Mouse (Mus musculus): ENCODE measurements at regions not wholly inside any gene's neighbourhood (a gene's known extent, or its start where the extent isn't known, plus 50 kb on each side); places are given as distances from the start of the nearest gene placed in this dataset.
"Not testable (repeated sequence)": the region's sequence is repeated elsewhere in the genome, so short reads cannot be mapped to it uniquely, and the experiment has no call there.

GRCm38 (mm10) chr19:18033599-18033998 is 196.2 kb upstream of the Pcsk5 start:
- no peak for DNase-seq (ENCODE audit: low spot score in 2 of 2)

GRCm38 (mm10) chr19:18025877-18026276 is 188.4 kb upstream of the Pcsk5 start:
- DNase-seq (ENCODE audit: low spot score in 2 of 2): no peak

GRCm38 (mm10) chr19:18020351-18020750 is 182.9 kb upstream of the Pcsk5 start:
- DNase-seq (ENCODE audit: low spot score in 2 of 2): no peak

- DNase-seq (ENCODE audit: low spot score in 2 of 2): no peak
These were observed 177.9 kb upstream of the Pcsk5 start for GRCm38 (mm10) chr19:18015371-18015770.

GRCm38 (mm10) chr19:18012029-18012428 is 174.6 kb upstream of the Pcsk5 start:
- DNase-seq (ENCODE audit: low spot score in 2 of 2): no peak

- DNase-seq (ENCODE audit: low spot score in 2 of 2): no peak
These were observed 160.1 kb upstream of the Pcsk5 start for GRCm38 (mm10) chr19:17997561-17997960.

- no peak for DNase-seq (ENCODE audit: low spot score in 2 of 2)
These were observed 146.0 kb upstream of the Pcsk5 start for GRCm38 (mm10) chr19:17983416-17983815.

GRCm38 (mm10) chr19:17965566-17965965 is 128.1 kb upstream of the Pcsk5 start:
- DNase-seq (ENCODE audit: low spot score in 2 of 2): no peak

GRCm38 (mm10) chr19:17958440-17958839 is 121.0 kb upstream of the Pcsk5 start:
- peak in 1 of 2 experiments; percentile 21 for DNase-seq (ENCODE audit: low spot score in 2 of 2)

- no peak for DNase-seq (ENCODE audit: low spot score in 2 of 2)
These were observed 95.2 kb upstream of the Pcsk5 start for GRCm38 (mm10) chr19:17932665-17933064.

GRCm38 (mm10) chr19:17927121-17927520 is 89.7 kb upstream of the Pcsk5 start:
- DNase-seq (ENCODE audit: low spot score in 2 of 2): not testable (repeated sequence)

- DNase-seq (ENCODE audit: low spot score in 2 of 2): no peak
These were observed 70.1 kb upstream of the Pcsk5 start for GRCm38 (mm10) chr19:17907579-17907978.

- no peak for DNase-seq (ENCODE audit: low spot score in 2 of 2)
These were observed 66.7 kb upstream of the Pcsk5 start for GRCm38 (mm10) chr19:17904120-17904519.

- DNase-seq (ENCODE audit: low spot score in 2 of 2): no peak
These were observed 55.2 kb upstream of the Pcsk5 start for GRCm38 (mm10) chr19:17892615-17893014.

All from right cerebral cortex, postnatal 10 days (tissue).